Mouse (Mus musculus): ENCODE results near the gene Dlg4. TPM values are rescaled to one million over a fixed set of nuclear protein-coding genes. Genes with fewer than 3 reads are reported as not detected.

The Dlg4 gene
- polyA plus RNA-seq (2014; fragmentation: Illumina TruSeq; extraction: RNeasy Lipid Tissue Mini Kit (QIAGEN cat#74804); ENCODE audit: low read depth, low replicate concordance): 0.13 TPM

DNA sequence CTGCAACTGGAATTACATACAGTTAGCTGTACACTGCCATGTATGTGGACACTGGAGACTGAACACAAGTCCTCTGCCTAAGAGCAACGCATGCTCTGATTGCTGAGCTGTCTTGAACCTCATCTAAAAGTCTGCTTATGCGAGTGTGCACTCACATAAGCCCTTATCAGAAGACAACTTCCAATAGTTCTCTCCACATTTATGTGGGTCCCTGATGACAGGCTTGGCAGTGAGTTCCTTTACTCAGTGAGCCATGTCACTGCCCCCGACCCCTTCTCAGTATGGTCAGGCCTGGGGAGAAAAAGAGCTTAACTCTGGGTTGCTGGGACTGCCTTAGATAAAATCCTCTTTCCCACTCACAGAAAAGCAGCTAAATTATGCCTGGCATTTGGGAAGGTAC, at the start of gene Dlg4:
TSS of gene Dlg4 (plus strand) at position 274 of the 400 bp plus-strand sequence.

DNA sequence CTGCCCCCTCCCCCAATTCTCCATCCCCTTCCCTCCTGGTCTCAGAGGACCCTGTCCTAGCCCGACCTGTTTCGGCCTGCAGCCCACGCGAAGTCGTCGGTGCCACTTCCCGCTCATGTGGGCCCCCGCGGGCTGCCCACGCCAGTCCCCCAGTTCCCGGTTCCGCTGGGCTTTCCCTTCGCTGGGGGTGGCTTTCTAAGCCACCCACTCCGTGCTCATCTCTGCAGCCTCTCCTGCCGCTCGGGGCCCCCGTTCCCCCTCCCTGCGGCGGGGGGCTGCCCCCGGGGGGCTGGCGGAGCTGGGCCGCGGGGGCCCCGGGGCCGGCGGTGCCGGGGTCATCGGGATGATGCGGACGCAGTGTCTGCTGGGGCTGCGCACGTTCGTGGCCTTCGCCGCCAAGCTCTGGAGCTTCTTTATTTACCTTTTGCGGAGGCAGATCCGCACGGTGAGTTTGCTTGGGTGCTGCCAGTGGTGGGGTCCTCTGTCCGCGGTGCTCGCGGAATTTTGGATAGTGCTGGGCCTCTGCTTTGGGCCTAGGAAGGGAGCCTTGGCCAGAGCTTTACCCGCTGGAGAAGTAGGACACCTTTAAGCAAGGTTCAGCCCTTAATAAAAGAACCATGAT, 35.5 kb upstream of the Dlg4 start, which contains the start of gene Ctdnep1:
TSS of gene Ctdnep1 (plus strand) at position 16 of the 622 bp plus-strand sequence.

DNA sequence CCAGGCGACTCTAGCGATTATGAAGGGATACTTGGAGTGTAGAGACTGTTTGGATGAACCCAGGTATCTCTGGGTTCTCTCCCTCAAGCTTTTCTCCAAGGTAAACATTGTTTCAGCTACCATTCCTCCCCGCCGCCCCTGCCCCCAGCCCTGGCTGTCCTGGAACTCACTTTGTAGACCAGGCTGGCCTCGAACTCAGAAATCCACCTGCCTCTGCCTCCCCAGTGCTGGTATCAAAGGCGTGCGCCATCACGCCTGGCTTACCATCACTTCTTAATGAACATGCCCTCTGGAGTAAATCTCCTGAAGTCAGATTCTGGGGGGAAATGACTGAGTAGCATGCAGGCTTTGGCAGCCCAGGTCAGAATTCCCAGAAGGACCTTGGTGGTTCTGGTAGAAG, 34.5 kb upstream of the Dlg4 start, which contains the start of gene Elp5:
TSS of gene Elp5 (minus strand) at position 293 of the 400 bp plus-strand sequence.

DNA sequence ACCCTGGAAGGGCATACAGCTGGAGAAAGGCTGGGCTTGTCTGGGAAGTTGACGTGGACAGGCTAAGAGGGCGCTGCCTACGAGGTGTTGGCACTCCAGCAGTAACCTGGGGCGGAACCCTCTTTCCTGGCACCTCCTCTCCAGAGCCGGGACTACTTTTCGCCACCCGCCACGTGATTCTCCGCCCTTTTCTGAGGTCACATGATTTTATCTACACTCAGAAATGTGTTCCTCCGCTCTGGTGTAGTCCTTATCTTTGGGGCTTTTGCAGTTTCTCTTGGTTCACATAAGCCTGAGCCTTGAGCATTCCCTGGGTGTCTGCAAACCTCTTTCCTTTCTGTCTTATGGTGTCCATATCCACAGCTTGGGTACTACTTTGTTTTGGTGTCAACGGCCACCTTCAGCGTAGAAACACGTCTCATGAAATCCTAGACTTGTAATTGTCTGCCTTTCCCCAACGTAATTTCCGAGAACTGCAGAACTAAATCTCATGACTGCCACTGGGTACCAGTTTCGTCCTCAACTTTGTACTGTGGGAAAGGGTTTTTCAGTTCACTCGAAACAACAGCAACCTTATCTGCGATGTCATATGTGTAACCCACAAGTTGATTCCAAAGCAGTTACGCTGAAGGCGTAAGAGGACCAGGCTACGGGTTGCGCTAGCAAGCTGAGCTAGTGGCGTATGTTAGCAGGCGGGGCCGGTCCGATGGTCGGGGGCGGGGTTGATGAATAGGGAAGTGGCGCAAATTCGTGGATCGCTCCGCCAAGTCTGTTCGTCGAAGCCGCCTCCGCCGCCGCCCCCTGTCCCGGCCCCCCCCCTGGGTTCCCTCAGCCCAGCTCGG, 25.7 kb upstream of the Dlg4 start, which contains the start of gene Gabarap:
TSS of gene Gabarap (plus strand) at position 294 of the 842 bp plus-strand sequence.

DNA sequence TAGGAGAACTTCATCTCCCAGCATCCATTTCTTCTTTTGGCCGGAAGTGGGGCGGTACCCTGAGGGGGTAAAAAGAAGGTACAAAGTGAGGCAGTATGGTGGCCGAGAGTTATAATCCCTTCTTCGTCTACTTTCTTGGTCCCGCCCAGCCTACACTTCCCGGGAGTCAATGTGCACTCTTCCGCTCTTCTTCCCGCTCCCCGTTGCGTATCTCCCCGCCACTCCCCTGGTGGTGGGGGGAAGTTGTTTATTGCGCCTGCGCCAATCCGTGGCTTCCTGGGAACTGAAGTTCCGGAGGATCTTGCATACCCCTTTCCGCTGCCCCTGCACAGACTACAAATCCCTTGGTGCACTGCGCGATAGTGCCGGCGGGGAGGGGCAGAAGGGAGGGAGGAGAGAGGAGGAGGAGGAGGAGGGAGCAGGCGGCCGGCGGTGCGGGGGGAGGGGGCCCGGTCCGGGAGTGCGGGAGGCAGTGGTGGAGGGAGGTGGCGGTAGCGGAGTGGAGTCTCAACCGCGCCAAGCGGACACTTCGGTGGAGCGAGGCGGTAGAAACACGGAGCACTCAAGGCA, 21.3 kb upstream of the Dlg4 start, which contains the start of gene Phf23:
TSS of gene Phf23 (plus strand) at position 387 of the 570 bp plus-strand sequence.

DNA sequence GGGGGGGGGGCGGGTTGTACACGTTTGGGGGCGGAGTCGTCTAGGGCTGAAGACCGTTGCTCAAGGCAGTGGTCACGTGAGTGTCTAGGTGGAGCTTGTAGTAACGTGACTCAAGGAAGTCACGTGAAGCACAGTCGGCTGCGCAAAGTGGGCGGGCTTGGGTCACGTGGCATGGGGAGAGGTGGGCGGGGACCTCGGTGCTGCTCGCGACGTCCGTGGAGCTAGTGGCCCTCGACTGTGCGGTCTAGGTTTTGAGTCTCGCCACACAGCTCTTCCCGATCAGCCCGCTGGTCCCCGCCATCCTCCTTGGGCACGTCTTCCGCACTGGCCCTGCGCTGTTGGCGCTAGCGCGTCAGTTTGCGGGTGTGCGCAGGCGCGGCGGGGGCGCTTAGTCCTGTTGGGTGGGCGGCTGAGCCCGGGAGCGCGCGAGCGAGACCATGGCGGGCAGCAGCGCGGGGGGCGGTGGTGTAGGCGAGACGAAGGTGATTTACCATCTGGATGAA, 16.3 kb upstream of the Dlg4 start, which contains the start of gene Dvl2:
TSS of gene Dvl2 (plus strand) at position 200 of the 503 bp plus-strand sequence.

DNA sequence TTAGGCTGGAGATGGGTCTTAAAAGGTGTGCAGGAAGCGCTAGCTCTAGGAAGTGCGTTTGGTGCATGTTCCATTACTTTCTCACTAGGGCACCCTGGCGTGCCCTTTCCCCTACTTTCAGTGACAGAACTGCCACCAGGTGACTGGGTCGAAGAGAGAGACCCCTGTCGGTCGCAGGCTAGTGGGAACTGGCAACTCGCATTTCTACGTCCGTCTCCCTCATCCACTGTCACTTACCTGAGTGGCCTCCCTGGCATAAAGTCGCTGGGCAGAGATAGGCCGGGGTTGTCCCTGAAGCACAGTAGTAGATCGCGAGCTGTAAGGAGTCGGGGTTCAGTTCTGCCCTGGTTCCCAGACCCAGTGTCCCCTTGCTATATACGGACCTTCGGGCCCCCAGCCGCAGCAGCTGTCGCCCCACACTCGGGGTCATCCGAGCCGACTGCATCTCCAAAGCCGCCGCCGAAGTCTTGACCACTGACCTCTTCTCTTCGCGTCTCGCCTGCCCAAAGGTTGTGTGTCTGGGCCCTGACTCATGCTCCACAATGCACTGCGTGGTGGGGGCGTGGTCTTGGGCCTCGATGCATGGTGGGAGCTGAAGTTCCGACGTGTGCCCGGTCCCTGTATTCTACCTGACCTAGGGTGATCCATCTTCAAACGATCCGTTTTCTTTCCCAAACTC, 1.7 kb upstream of the Dlg4 start, which contains the start of gene Acadvl:
TSS of gene Acadvl (minus strand) at position 532 of the 679 bp plus-strand sequence.

DNA sequence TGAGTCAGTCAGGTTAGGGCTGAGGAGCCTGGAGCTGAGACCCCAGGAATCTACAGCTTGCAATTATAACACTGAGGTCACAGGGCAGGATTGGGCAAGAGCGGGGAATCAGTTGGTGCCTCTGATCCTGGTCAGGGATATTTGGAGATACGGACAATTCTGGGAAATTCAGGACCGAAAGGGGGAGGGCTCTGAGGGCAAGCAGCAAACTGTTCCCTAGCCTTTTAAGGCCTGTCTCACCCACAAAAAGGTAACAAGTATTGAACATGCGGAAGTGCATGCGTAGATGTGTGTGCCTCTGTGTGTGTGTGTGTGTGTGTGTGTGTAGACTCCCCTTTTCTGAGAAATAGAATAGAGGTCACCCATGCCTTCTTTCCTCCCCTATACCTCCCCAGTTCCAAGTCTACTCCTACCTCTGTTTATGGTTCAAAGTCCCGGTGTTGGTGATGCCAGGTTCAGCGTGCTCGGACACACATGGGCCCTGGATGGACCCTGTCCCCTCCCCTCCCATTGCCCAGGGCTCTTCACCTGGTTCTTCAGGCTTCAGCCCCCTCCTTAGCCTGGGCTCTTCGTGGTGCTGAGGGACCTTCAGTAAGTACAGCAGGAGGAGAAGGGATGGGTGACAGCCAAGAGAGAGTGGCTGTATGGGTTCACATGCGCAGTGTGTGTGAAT, 37.3 kb downstream of the Dlg4 start, which contains the start of gene Asgr1:
TSS of gene Asgr1 (plus strand) at position 188 of the 673 bp plus-strand sequence.

DNA sequence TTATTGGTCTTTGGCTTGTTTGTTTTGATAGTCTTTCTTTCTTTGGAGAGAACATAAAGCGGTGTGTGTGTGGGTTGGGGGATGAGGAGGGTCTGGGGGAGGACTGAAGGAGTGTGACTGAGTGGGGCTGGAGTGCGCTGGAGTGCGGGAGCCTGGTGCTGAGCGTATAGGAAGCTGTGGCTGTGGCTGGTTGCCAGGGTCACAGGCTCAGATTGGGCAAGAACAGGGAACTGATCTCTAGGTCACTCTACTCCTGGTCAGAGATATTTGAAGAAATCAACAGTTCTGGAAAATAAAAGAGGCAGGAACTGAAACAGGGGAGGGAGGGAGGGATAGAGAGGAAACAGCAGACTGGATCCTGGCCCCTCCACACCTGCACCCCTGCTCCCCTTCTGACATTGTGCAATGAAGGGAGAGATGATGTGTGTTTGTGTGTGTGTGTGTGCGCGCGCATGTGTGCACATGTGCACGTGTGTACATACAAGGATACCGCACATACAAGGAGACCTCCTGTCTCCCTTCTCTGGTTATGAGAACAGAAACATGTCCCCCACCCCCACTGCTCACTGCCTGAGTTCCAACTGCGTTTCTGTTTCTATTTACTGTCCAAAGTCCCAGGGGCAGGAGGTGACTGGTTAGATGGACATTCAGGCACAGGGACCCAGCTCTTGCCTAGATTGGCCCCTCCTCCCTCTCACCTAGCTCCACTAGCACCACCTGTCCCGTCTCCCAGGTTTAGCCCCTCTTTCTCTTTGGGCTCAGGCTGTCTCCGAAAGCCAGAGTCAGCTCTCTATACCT, 75.4 kb downstream of the Dlg4 start, which contains the start of gene Asgr2:
TSS of gene Asgr2 (plus strand) at position 659 of the 798 bp plus-strand sequence.

Other genes starting within 250 kb of the Dlg4 start
- 0.58 TPM for gene Chrnb1, start 221.0 kb upstream of the Dlg4 start, polyA plus RNA-seq (2014; fragmentation: Illumina TruSeq; extraction: RNeasy Lipid Tissue Mini Kit (QIAGEN cat#74804); ENCODE audit: low read depth, low replicate concordance)
- gene Fgf11, start 215.1 kb upstream of the Dlg4 start, polyA plus RNA-seq (2014; fragmentation: Illumina TruSeq; extraction: RNeasy Lipid Tissue Mini Kit (QIAGEN cat#74804); ENCODE audit: low read depth, low replicate concordance): 0.29 TPM
- 3.6 TPM for gene Tmem102, start 211.3 kb upstream of the Dlg4 start, polyA plus RNA-seq (2014; fragmentation: Illumina TruSeq; extraction: RNeasy Lipid Tissue Mini Kit (QIAGEN cat#74804); ENCODE audit: low read depth, low replicate concordance)
- not detected for gene Gm39566, start 201.6 kb upstream of the Dlg4 start, polyA plus RNA-seq (2014; fragmentation: Illumina TruSeq; extraction: RNeasy Lipid Tissue Mini Kit (QIAGEN cat#74804); ENCODE audit: low read depth, low replicate concordance)
- gene Spem2, start 198.5 kb upstream of the Dlg4 start, polyA plus RNA-seq (2014; fragmentation: Illumina TruSeq; extraction: RNeasy Lipid Tissue Mini Kit (QIAGEN cat#74804); ENCODE audit: low read depth, low replicate concordance): not detected
- not detected for gene Spem1, start 194.8 kb upstream of the Dlg4 start, polyA plus RNA-seq (2014; fragmentation: Illumina TruSeq; extraction: RNeasy Lipid Tissue Mini Kit (QIAGEN cat#74804); ENCODE audit: low read depth, low replicate concordance)
- 0.11 TPM for gene Nlgn2, start 179.2 kb upstream of the Dlg4 start, polyA plus RNA-seq (2014; fragmentation: Illumina TruSeq; extraction: RNeasy Lipid Tissue Mini Kit (QIAGEN cat#74804); ENCODE audit: low read depth, low replicate concordance)
- gene Tmem256, start 178.4 kb upstream of the Dlg4 start, polyA plus RNA-seq (2014; fragmentation: Illumina TruSeq; extraction: RNeasy Lipid Tissue Mini Kit (QIAGEN cat#74804); ENCODE audit: low read depth, low replicate concordance): 58.8 TPM
- 1.1 TPM for gene Plscr3, start 170.6 kb upstream of the Dlg4 start, polyA plus RNA-seq (2014; fragmentation: Illumina TruSeq; extraction: RNeasy Lipid Tissue Mini Kit (QIAGEN cat#74804); ENCODE audit: low read depth, low replicate concordance)
- not detected for gene Tnk1, start 158.2 kb upstream of the Dlg4 start, polyA plus RNA-seq (2014; fragmentation: Illumina TruSeq; extraction: RNeasy Lipid Tissue Mini Kit (QIAGEN cat#74804); ENCODE audit: low read depth, low replicate concordance)
- gene Tmem95, start 138.9 kb upstream of the Dlg4 start, polyA plus RNA-seq (2014; fragmentation: Illumina TruSeq; extraction: RNeasy Lipid Tissue Mini Kit (QIAGEN cat#74804); ENCODE audit: low read depth, low replicate concordance): not detected
- gene Kctd11, start 135.5 kb upstream of the Dlg4 start, polyA plus RNA-seq (2014; fragmentation: Illumina TruSeq; extraction: RNeasy Lipid Tissue Mini Kit (QIAGEN cat#74804); ENCODE audit: low read depth, low replicate concordance): 0.42 TPM
- 0.40 TPM for gene Acap1, start 121.4 kb upstream of the Dlg4 start, polyA plus RNA-seq (2014; fragmentation: Illumina TruSeq; extraction: RNeasy Lipid Tissue Mini Kit (QIAGEN cat#74804); ENCODE audit: low read depth, low replicate concordance)
- gene 2810408A11Rik, start 116.0 kb upstream of the Dlg4 start, polyA plus RNA-seq (2014; fragmentation: Illumina TruSeq; extraction: RNeasy Lipid Tissue Mini Kit (QIAGEN cat#74804); ENCODE audit: low read depth, low replicate concordance): not detected
- 3.0 TPM for gene Neurl4, start 115.9 kb upstream of the Dlg4 start, polyA plus RNA-seq (2014; fragmentation: Illumina TruSeq; extraction: RNeasy Lipid Tissue Mini Kit (QIAGEN cat#74804); ENCODE audit: low read depth, low replicate concordance)
- gene Gps2, start 103.1 kb upstream of the Dlg4 start, polyA plus RNA-seq (2014; fragmentation: Illumina TruSeq; extraction: RNeasy Lipid Tissue Mini Kit (QIAGEN cat#74804); ENCODE audit: low read depth, low replicate concordance): 9.6 TPM
- gene Eif5a, start 95.0 kb upstream of the Dlg4 start, polyA plus RNA-seq (2014; fragmentation: Illumina TruSeq; extraction: RNeasy Lipid Tissue Mini Kit (QIAGEN cat#74804); ENCODE audit: low read depth, low replicate concordance): 155 TPM
- gene Ybx2, start 81.1 kb upstream of the Dlg4 start, polyA plus RNA-seq (2014; fragmentation: Illumina TruSeq; extraction: RNeasy Lipid Tissue Mini Kit (QIAGEN cat#74804); ENCODE audit: low read depth, low replicate concordance): not detected
- gene Slc2a4, start 68.8 kb upstream of the Dlg4 start, polyA plus RNA-seq (2014; fragmentation: Illumina TruSeq; extraction: RNeasy Lipid Tissue Mini Kit (QIAGEN cat#74804); ENCODE audit: low read depth, low replicate concordance): not detected
- gene Cldn7, start 52.2 kb upstream of the Dlg4 start, polyA plus RNA-seq (2014; fragmentation: Illumina TruSeq; extraction: RNeasy Lipid Tissue Mini Kit (QIAGEN cat#74804); ENCODE audit: low read depth, low replicate concordance): 0.40 TPM
- gene Ctdnep1, start 35.8 kb upstream of the Dlg4 start, polyA plus RNA-seq (2014; fragmentation: Illumina TruSeq; extraction: RNeasy Lipid Tissue Mini Kit (QIAGEN cat#74804); ENCODE audit: low read depth, low replicate concordance): 25.5 TPM
- gene Elp5, start 34.4 kb upstream of the Dlg4 start, polyA plus RNA-seq (2014; fragmentation: Illumina TruSeq; extraction: RNeasy Lipid Tissue Mini Kit (QIAGEN cat#74804); ENCODE audit: low read depth, low replicate concordance): 9.7 TPM
- gene Gabarap, start 25.8 kb upstream of the Dlg4 start, polyA plus RNA-seq (2014; fragmentation: Illumina TruSeq; extraction: RNeasy Lipid Tissue Mini Kit (QIAGEN cat#74804); ENCODE audit: low read depth, low replicate concordance): 367 TPM
- 7.1 TPM for gene Phf23, start 21.2 kb upstream of the Dlg4 start, polyA plus RNA-seq (2014; fragmentation: Illumina TruSeq; extraction: RNeasy Lipid Tissue Mini Kit (QIAGEN cat#74804); ENCODE audit: low read depth, low replicate concordance)
- gene Dvl2, start 16.3 kb upstream of the Dlg4 start, polyA plus RNA-seq (2014; fragmentation: Illumina TruSeq; extraction: RNeasy Lipid Tissue Mini Kit (QIAGEN cat#74804); ENCODE audit: low read depth, low replicate concordance): 0.37 TPM
- 60.6 TPM for gene Acadvl, start 1.5 kb upstream of the Dlg4 start, polyA plus RNA-seq (2014; fragmentation: Illumina TruSeq; extraction: RNeasy Lipid Tissue Mini Kit (QIAGEN cat#74804); ENCODE audit: low read depth, low replicate concordance)
- gene Asgr1, start 37.1 kb downstream of the Dlg4 start, polyA plus RNA-seq (2014; fragmentation: Illumina TruSeq; extraction: RNeasy Lipid Tissue Mini Kit (QIAGEN cat#74804); ENCODE audit: low read depth, low replicate concordance): 171 TPM
- gene Asgr2, start 75.7 kb downstream of the Dlg4 start, polyA plus RNA-seq (2014; fragmentation: Illumina TruSeq; extraction: RNeasy Lipid Tissue Mini Kit (QIAGEN cat#74804); ENCODE audit: low read depth, low replicate concordance): 93.1 TPM
- gene Mgl2, start 113.4 kb downstream of the Dlg4 start, polyA plus RNA-seq (2014; fragmentation: Illumina TruSeq; extraction: RNeasy Lipid Tissue Mini Kit (QIAGEN cat#74804); ENCODE audit: low read depth, low replicate concordance): 0.24 TPM
- gene Clec10a, start 139.3 kb downstream of the Dlg4 start, polyA plus RNA-seq (2014; fragmentation: Illumina TruSeq; extraction: RNeasy Lipid Tissue Mini Kit (QIAGEN cat#74804); ENCODE audit: low read depth, low replicate concordance): 0.37 TPM
- gene Slc16a11, start 195.8 kb downstream of the Dlg4 start, polyA plus RNA-seq (2014; fragmentation: Illumina TruSeq; extraction: RNeasy Lipid Tissue Mini Kit (QIAGEN cat#74804); ENCODE audit: low read depth, low replicate concordance): 0.61 TPM
- 0.53 TPM for gene Slc16a13, start 204.1 kb downstream of the Dlg4 start, polyA plus RNA-seq (2014; fragmentation: Illumina TruSeq; extraction: RNeasy Lipid Tissue Mini Kit (QIAGEN cat#74804); ENCODE audit: low read depth, low replicate concordance)
- gene Bcl6b, start 212.9 kb downstream of the Dlg4 start, polyA plus RNA-seq (2014; fragmentation: Illumina TruSeq; extraction: RNeasy Lipid Tissue Mini Kit (QIAGEN cat#74804); ENCODE audit: low read depth, low replicate concordance): 1.5 TPM
- gene 0610010K14Rik, start 221.0 kb downstream of the Dlg4 start, polyA plus RNA-seq (2014; fragmentation: Illumina TruSeq; extraction: RNeasy Lipid Tissue Mini Kit (QIAGEN cat#74804); ENCODE audit: low read depth, low replicate concordance): 2.0 TPM
- 1.0 TPM for gene Gm21988, start 222.9 kb downstream of the Dlg4 start, polyA plus RNA-seq (2014; fragmentation: Illumina TruSeq; extraction: RNeasy Lipid Tissue Mini Kit (QIAGEN cat#74804); ENCODE audit: low read depth, low replicate concordance)
- 21.2 TPM for gene Rnasek, start 222.9 kb downstream of the Dlg4 start, polyA plus RNA-seq (2014; fragmentation: Illumina TruSeq; extraction: RNeasy Lipid Tissue Mini Kit (QIAGEN cat#74804); ENCODE audit: low read depth, low replicate concordance)
- 0.37 TPM for gene Alox12, start 238.4 kb downstream of the Dlg4 start, polyA plus RNA-seq (2014; fragmentation: Illumina TruSeq; extraction: RNeasy Lipid Tissue Mini Kit (QIAGEN cat#74804); ENCODE audit: low read depth, low replicate concordance)